Mouse (Mus musculus) ES-E14 (cell line): ENCODE measurements around the gene Arsb. TPM values are rescaled to one million over a fixed set of nuclear protein-coding genes. Genes with fewer than 3 reads are reported as not detected.

Experiments
- DNase-seq: peaks from one replicate; pipeline ENCODE4 v3.0.0-alpha.2; 2013; ENCODE audit warnings: low read depth, low spot score
- H3K27ac ChIP-seq: 2 replicates; pipeline ENCODE4 v1.5.1; 2012; ENCODE audit warnings: low read depth, mild to moderate bottlenecking, low read length, moderate library complexity, mixed read lengths; ENCODE audit not compliant: poor library complexity, insufficient read depth, severe bottlenecking
- H3K36me3 ChIP-seq: 2 replicates; pipeline ENCODE4 v1.6.1; 2012; ENCODE audit warnings: mild to moderate bottlenecking, low read length, moderate library complexity, mixed read lengths; ENCODE audit not compliant: control insufficient read depth, poor library complexity, insufficient read depth, severe bottlenecking
- H3K4me1 ChIP-seq, 2 experiments: fragments of 150-350 bp in 1 of 2; sonication (generic) in 1 of 2; 2 replicates each; pipeline ENCODE4 v1.6.1; 2012; ENCODE audit warnings: low read length in 2 of 2, mild to moderate bottlenecking in 1 of 2, mixed read lengths in 1 of 2; ENCODE audit not compliant: control insufficient read depth in 2 of 2, insufficient read depth in 2 of 2, poor library complexity in 1 of 2
- H3K4me3 ChIP-seq, 2 experiments: fragments of 150-350 bp in 1 of 2; sonication (generic) in 1 of 2; 2 replicates each; pipeline ENCODE4 v1.5.1; 2012; ENCODE audit warnings: low read length in 2 of 2, low read depth in 1 of 2, mild to moderate bottlenecking in 1 of 2, mixed read lengths in 1 of 2; ENCODE audit not compliant: insufficient read depth in 1 of 2, poor library complexity in 1 of 2, severe bottlenecking in 1 of 2
- H3K9ac ChIP-seq: 2 replicates; pipeline ENCODE4 v1.6.1; 2012; ENCODE audit warnings: low read depth, mild to moderate bottlenecking, low read length, mixed read lengths; ENCODE audit not compliant: poor library complexity, insufficient read depth, severe bottlenecking
- H3K9me3 ChIP-seq: fragments of 150-350 bp; sonication (generic); 2 replicates; pipeline ENCODE4 v1.6.1; 2012; ENCODE audit warnings: low read depth, mild to moderate bottlenecking, low read length; ENCODE audit not compliant: control insufficient read depth, insufficient read depth
- CHD2 ChIP-seq: IDR thresholded peaks from 2 replicates; pipeline ENCODE4 v1.6.1; 2014; ENCODE audit warnings: mild to moderate bottlenecking, low read depth, low read length, inconsistent platforms
- HCFC1 ChIP-seq: IDR thresholded peaks from 2 replicates; pipeline ENCODE4 v1.6.1; 2012; ENCODE audit warnings: low read length, inconsistent platforms, borderline replicate concordance; ENCODE audit not compliant: insufficient read depth
- MAFK ChIP-seq: IDR thresholded peaks from 2 replicates; pipeline ENCODE4 v1.6.1; 2014; ENCODE audit warnings: mild to moderate bottlenecking, low read depth, low read length, inconsistent platforms; ENCODE audit not compliant: insufficient read depth
- ZC3H11A ChIP-seq: IDR thresholded peaks from 2 replicates; pipeline ENCODE4 v1.6.1; 2012; ENCODE audit warnings: low read depth, mild to moderate bottlenecking, inconsistent platforms, low read length, borderline replicate concordance
- ZNF384 ChIP-seq: IDR thresholded peaks from 2 replicates; pipeline ENCODE4 v1.6.1; 2012; ENCODE audit warnings: low read depth, low read length, inconsistent platforms
- in situ Hi-C, 2 experiments: fragments of 600-800 bp; cut with MboI; formaldehyde crosslinking; loops; one replicate each; pipeline ENCODE4 v1.15.1; 2025; ENCODE audit warnings: low sequenced_read_pairs in 2 of 2, inconsistent platforms in 1 of 2; ENCODE audit not compliant: unreplicated experiment in 2 of 2
- total RNA-seq: library from RNA; depleted of rRNA; stranded (reverse); fragments of 300-350 nt; gene quantifications from 2 replicates; pipeline ENCODE4 v1.2.3, GENCODE M21; 2012

The Arsb gene
- total RNA-seq, 1 experiment: 1.1 TPM

- Histone ChIP-seq H3K4me3 (no peak overlapping the region), H3K4me1 (no peaks in the 10 kb centered on the region), H3K27ac (no peak overlapping the region), H3K9me3 (no peaks in the 10 kb centered on the region), H3K9ac (no peak overlapping the region), H3K36me3 (no peaks in the 10 kb centered on the region)
- TF ChIP-seq CHD2 (no peak), MAFK (no peak), ZC3H11A (no peak), HCFC1 (no peak), ZNF384 (no peak)
- in situ Hi-C loops: no loop called here
- DNase-seq: no peak
These were observed 7.0 kb upstream of the Arsb start for GRCm38 (mm10) chr13:93764321-93764973.

GRCm38 (mm10) chr13:93771031-93771587 lies 321 bp upstream of the Arsb start:
- in situ Hi-C loops: no loop called here
- H3K9me3 ChIP-seq: no peaks in the 10 kb centered on the region
- peak overlapping the region; percentile 54; the same call in 1 of the 2 replicates for H3K9ac ChIP-seq
- TF ChIP-seq ZNF384: no peak
- no peak for TF ChIP-seq CHD2
- TF ChIP-seq MAFK: no peak
- TF ChIP-seq ZC3H11A: no peak
- TF ChIP-seq HCFC1: no peak
- peak overlapping the region; percentile 65 to 73 for H3K4me3 ChIP-seq
- no peaks in the 10 kb centered on the region for H3K36me3 ChIP-seq
- peak; percentile 21 for DNase-seq
- no peak overlapping the region for H3K27ac ChIP-seq
- no peaks in the 10 kb centered on the region for H3K4me1 ChIP-seq

- no peak for DNase-seq
- TF ChIP-seq MAFK: no peak
- no peak for TF ChIP-seq ZC3H11A
- TF ChIP-seq ZNF384: no peak
- TF ChIP-seq CHD2: no peak
- TF ChIP-seq HCFC1: no peak
- Histone ChIP-seq H3K4me1 (no peaks in the 10 kb centered on the region), H3K27ac (no peak overlapping the region), H3K9me3 (no peaks in the 10 kb centered on the region), H3K36me3 (no peaks in the 10 kb centered on the region), H3K9ac (no peak overlapping the region), H3K4me3 (peak overlapping the region in 1 of 2 experiments; percentile 73; a peak in 2 of 4 replicates)
- in situ Hi-C loops: no loop called here
These were observed 828 bp downstream of the Arsb start for GRCm38 (mm10) chr13:93772279-93772636.

- TF ChIP-seq ZC3H11A (no peak), CHD2 (no peak), MAFK (no peak), ZNF384 (no peak), HCFC1 (no peak)
- no peak overlapping the region for H3K9ac ChIP-seq
These were observed 1.4 kb downstream of the Arsb start for GRCm38 (mm10) chr13:93772861-93773260.

More at GRCm38 (mm10) chr13:93772861-93773260, 1.4 kb downstream of the Arsb start:
- no peaks in the 10 kb centered on the region for H3K9me3 ChIP-seq
- in situ Hi-C loops: no loop called here
- DNase-seq: no peak
- H3K36me3 ChIP-seq: no peaks in the 10 kb centered on the region
- no peaks in the 10 kb centered on the region for H3K4me1 ChIP-seq
- no peak overlapping the region for H3K4me3 ChIP-seq
- H3K27ac ChIP-seq: no peak overlapping the region
